Mouse (Mus musculus): Measurements from ENCODE around the gene Tsku. TPM values are rescaled to one million over a fixed set of nuclear protein-coding genes. Genes with fewer than 3 reads are reported as not detected.

Gene Tsku
- total RNA-seq, 2 experiments from 2014 or later: 4.4 to 4.5 TPM

DNA sequence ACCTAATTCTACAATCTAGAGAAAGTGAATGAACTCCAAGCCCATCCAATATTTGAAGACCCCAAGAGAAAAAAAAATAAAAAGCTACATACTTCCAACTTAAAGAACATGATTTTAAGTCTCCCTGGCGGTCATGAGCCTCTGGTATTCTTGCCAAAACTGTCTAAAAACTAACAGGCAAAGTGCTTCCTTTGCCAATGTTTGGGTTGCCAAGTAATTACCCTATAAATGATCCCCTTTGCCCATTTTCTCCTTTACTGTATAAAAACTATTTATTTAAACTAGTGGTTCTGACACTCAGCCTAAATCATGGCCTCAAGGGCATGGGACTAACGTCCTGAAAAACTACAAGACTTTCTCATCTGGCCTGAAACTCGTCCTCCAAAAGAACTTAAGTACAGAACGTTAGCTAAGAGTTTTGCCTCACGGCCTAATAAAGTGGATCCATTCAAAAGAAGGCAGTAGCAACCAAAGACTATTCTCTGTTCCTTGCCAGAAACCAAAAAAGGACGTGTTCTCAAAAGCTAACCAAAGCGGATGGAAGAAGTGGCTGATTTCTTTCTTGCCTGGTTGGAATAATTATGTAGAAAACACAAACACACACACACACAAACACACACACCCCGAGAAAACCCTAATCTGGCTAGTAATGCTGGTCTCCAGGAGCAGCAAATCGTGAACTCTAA is 53.1 kb downstream of the Tsku start:
- intact Hi-C loops (cut with DNase I): no loop called here
- DNase-seq (ENCODE audit: low spot score in 2 of 2): no peak

DNA sequence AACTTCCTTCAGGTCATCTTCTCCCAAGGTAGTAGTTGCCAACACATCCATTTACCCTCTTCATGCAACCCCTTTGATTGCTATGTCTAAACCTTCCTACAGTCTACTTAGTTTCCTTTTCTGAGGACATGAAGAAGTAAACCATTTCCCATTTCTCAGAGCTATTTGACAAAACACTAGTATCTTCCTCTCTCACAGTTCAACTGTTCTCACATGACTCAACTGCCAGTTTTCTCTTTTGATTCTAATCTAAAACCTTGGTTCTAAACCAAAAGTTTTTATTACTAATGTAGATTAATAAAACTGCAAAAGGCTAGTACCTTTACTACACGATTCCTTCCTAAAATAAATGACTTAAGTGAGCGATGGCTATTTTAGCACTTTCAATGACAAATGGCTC is 53.7 kb downstream of the Tsku start:
- DNase-seq (ENCODE audit: low spot score in 2 of 2): no peak
- intact Hi-C loops (cut with DNase I): no loop called here

Other genes with a start within 250 kb of the Tsku start
- 10 to 100 TPM; 12.4 to 13.7 TPM for gene Myo7a, start 241.8 kb downstream of the Tsku start, total RNA-seq (2021)
- gene Omp, start 215.8 kb downstream of the Tsku start, total RNA-seq (2021): under 1 TPM; 0.66 to 0.79 TPM
- 10 to 100 TPM; 37.3 to 41.4 TPM for gene Capn5, start 183.1 kb downstream of the Tsku start, total RNA-seq (2021)
- gene B3gnt6, start 161.8 kb downstream of the Tsku start, total RNA-seq (2021): under 1 TPM in 1 of 2 experiments, not detected in 1; 0.19 TPM
- gene Acer3, start 40.1 kb downstream of the Tsku start, total RNA-seq (2021): 10 to 100 TPM; 17.2 to 17.5 TPM
- under 1 TPM in 1 of 2 experiments, not detected in 1; 0.25 TPM for gene Gucy2d, start 79.1 kb upstream of the Tsku start, total RNA-seq (2021)
- gene Lrrc32, start 128.0 kb upstream of the Tsku start, total RNA-seq (2021): 1 to 10 TPM; 3.0 to 3.9 TPM

All from left cerebral cortex, postnatal 14 days (tissue).